Mouse (Mus musculus) right cerebral cortex, postnatal 10 days (tissue): Measurements from ENCODE around the gene Xylt1.
A peak's percentile ranks its signal among the peaks of the same experiment; 100 is the strongest.

Experiments used
- DNase-seq, 2 experiments: peaks; one replicate each; pipeline ENCODE4 v3.0.0; 2021; ENCODE audit warnings: low spot score in 2 of 2

Xylt1 gene

GRCm38 (mm10) chr7:117435091-117435490 lies 54.3 kb downstream of the Xylt1 start:
- DNase-seq, result no peak

- DNase-seq, result peak; percentile 82 to 89
Measured at GRCm38 (mm10) chr7:117435730-117436441, 55.1 kb downstream of the Xylt1 start.

- DNase-seq, result peak in 1 of 2 experiments; percentile 43
Measured at GRCm38 (mm10) chr7:117436892-117437291, 56.1 kb downstream of the Xylt1 start.

GRCm38 (mm10) chr7:117440994-117441393 lies 60.2 kb downstream of the Xylt1 start:
- peak; percentile 71 to 75 for DNase-seq

GRCm38 (mm10) chr7:117442639-117443038 lies 61.9 kb downstream of the Xylt1 start:
- no peak for DNase-seq

GRCm38 (mm10) chr7:117443215-117443614 lies 62.4 kb downstream of the Xylt1 start:
- no peak for DNase-seq

GRCm38 (mm10) chr7:117445471-117445870 lies 64.7 kb downstream of the Xylt1 start:
- no peak for DNase-seq

- DNase-seq, result no peak
Measured at GRCm38 (mm10) chr7:117449605-117450004, 68.8 kb downstream of the Xylt1 start.

GRCm38 (mm10) chr7:117451212-117451611 lies 70.4 kb downstream of the Xylt1 start:
- no peak for DNase-seq

GRCm38 (mm10) chr7:117452269-117452668 lies 71.5 kb downstream of the Xylt1 start:
- peak in 1 of 2 experiments; percentile 39 for DNase-seq

- no peak for DNase-seq
Measured at GRCm38 (mm10) chr7:117454789-117455548, 74.2 kb downstream of the Xylt1 start.

- DNase-seq, result peak; percentile 81 to 88
Measured at GRCm38 (mm10) chr7:117462196-117462935, 81.6 kb downstream of the Xylt1 start.

- DNase-seq, result no peak
Measured at GRCm38 (mm10) chr7:117464956-117465355, 84.2 kb downstream of the Xylt1 start.

- DNase-seq, result no peak
Measured at GRCm38 (mm10) chr7:117466006-117466780, 85.4 kb downstream of the Xylt1 start.

- no peak for DNase-seq
Measured at GRCm38 (mm10) chr7:117470243-117470802, 89.5 kb downstream of the Xylt1 start.

- peak; percentile 51 to 78 for DNase-seq
Measured at GRCm38 (mm10) chr7:117472055-117472780, 91.4 kb downstream of the Xylt1 start.

- DNase-seq, result peak; percentile 69 to 71
Measured at GRCm38 (mm10) chr7:117472781-117473743, 92.3 kb downstream of the Xylt1 start.

- DNase-seq, result no peak
Measured at GRCm38 (mm10) chr7:117474302-117474701, 93.5 kb downstream of the Xylt1 start.

GRCm38 (mm10) chr7:117475106-117475505 lies 94.3 kb downstream of the Xylt1 start:
- DNase-seq, result no peak
